Mouse (Mus musculus): ENCODE measurements around the gene Grik4. TPM values are rescaled to one million over a fixed set of nuclear protein-coding genes. Genes with fewer than 3 reads are reported as not detected.

Grik4 gene
- polyA plus RNA-seq, 1 experiment from 2014 or later, result 13.2 TPM

DNA sequence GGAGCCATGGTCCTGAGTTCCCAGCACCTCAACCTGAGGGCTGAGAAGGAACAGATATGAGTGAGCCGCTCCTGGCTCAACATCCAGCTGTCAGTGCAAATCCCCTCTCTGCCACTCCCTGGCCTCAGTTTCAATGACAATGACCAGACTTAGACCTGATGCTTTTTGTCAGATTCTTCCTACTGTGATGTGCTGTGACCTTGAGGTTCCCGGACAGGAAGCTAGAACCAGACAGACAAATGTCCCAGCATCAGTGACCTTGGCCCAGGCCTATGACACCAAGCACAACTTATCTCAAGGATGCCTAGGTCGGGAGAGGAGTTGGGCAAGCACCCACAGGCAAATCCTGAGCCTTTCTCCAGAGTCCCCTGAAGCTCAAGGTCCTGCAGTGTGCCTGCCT lies 86.5 kb downstream of the Grik4 start:
- 93% methylated on average over 3 of the region's 3 CpGs for WGBS
- Histone ChIP-seq H3K27ac (replicated peaks) (no peak overlapping the region), H3K36me3 (no peaks in the 10 kb centered on the region), H3K4me1 (replicated peaks) (no peaks in the 10 kb centered on the region), H3K4me2 (no peak overlapping the region), H3K27me3 (no peaks in the 10 kb centered on the region), H3K9ac (no peak overlapping the region), H3K9me3 (no peaks in the 10 kb centered on the region), H3K4me3 (no peak overlapping the region)
- ATAC-seq (ENCODE audit: low FRiP score, low read depth), result no peak

GRCm38 (mm10) chr9:42853077-42853476 lies 91.2 kb downstream of the Grik4 start:
- no peak for ATAC-seq (ENCODE audit: low FRiP score, low read depth)
- 79% methylated on average over 3 of the region's 3 CpGs for WGBS

DNA sequence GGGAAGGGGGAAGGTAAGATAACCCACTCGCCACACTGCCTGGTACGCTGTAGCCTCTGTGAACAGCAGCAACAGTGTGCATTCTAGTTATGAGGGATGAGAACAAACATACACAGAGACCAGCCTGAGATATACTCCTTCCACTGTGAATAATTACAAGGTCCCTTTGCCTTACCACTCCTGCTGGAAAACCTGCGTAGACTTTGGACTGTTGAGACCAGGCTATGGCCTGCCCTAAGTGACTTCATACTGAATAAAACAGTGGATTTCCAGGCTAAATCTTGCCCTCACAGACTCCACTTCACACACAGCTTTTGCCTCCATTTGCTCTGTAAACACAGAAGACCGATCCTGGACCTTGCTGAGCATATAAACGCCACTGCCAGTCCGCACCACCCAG lies 94.2 kb downstream of the Grik4 start:
- H3K27me3 ChIP-seq, result no peaks in the 10 kb centered on the region
- ATAC-seq (ENCODE audit: low FRiP score, low read depth), result no peak

More at GRCm38 (mm10) chr9:42853077-42853476, 91.2 kb downstream of the Grik4 start:
- H3K4me3 ChIP-seq, result no peak overlapping the region
- no peak overlapping the region for H3K4me2 ChIP-seq
- H3K4me1 ChIP-seq (replicated peaks), result no peaks in the 10 kb centered on the region
- H3K9me3 ChIP-seq, result no peaks in the 10 kb centered on the region
- no peak overlapping the region for H3K27ac ChIP-seq (replicated peaks)
- no peak overlapping the region for H3K9ac ChIP-seq
- no peaks in the 10 kb centered on the region for H3K27me3 ChIP-seq
- no peaks in the 10 kb centered on the region for H3K36me3 ChIP-seq

GRCm38 (mm10) chr9:42848061-42848460 lies 96.2 kb downstream of the Grik4 start:
- Histone ChIP-seq H3K9me3 (no peaks in the 10 kb centered on the region), H3K36me3 (no peaks in the 10 kb centered on the region), H3K4me2 (no peak overlapping the region), H3K4me1 (replicated peaks) (peaks cover 9% of the 10 kb centered on the region; the same call in 1 of the 2 replicates), H3K27me3 (no peaks in the 10 kb centered on the region), H3K9ac (no peak overlapping the region), H3K4me3 (no peak overlapping the region), H3K27ac (replicated peaks) (no peak overlapping the region)
- ATAC-seq (ENCODE audit: low FRiP score, low read depth), result no peak
- WGBS, result 27% methylated on average over 8 of the region's 9 CpGs

More for the DNA sequence above, 94.2 kb downstream of the Grik4 start:
- 90% methylated on average over 6 of the region's 6 CpGs for WGBS
- H3K4me1 ChIP-seq (replicated peaks), result peaks cover 9% of the 10 kb centered on the region; the same call in 1 of the 2 replicates
- H3K9me3 ChIP-seq, result no peaks in the 10 kb centered on the region
- H3K27ac ChIP-seq (replicated peaks), result no peak overlapping the region
- H3K4me3 ChIP-seq, result no peak overlapping the region
- H3K36me3 ChIP-seq, result no peaks in the 10 kb centered on the region
- H3K4me2 ChIP-seq, result no peak overlapping the region
- no peak overlapping the region for H3K9ac ChIP-seq

GRCm38 (mm10) chr9:42846676-42847425 lies 97.4 kb downstream of the Grik4 start:
- Histone ChIP-seq H3K27ac (replicated peaks) (no peak overlapping the region), H3K4me1 (replicated peaks) (peaks cover 9% of the 10 kb centered on the region; the same call in 1 of the 2 replicates), H3K9ac (no peak overlapping the region), H3K36me3 (no peaks in the 10 kb centered on the region), H3K4me2 (no peak overlapping the region), H3K27me3 (no peaks in the 10 kb centered on the region), H3K4me3 (no peak overlapping the region), H3K9me3 (no peaks in the 10 kb centered on the region)
- 83% methylated on average over 10 of the region's 10 CpGs for WGBS
- no peak for ATAC-seq (ENCODE audit: low FRiP score, low read depth)

DNA sequence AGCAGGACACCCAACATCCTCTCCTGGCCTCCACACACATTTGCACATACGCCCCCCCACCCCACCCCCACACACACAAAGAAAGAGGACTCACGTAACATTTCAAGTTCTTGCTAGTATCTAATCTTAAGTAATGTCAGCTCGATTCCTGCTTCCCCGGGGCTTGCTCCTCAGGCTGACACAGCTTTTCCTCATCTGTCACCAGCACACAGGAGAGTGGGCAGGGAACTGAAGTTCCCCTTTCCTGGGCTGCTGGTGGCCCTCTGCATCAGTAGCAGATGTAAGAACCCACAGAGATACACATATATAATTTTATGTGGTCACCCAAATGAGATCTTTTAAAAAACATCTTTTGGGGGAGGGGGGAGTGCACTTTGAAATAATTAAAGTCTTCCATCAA lies 98.2 kb downstream of the Grik4 start:
- H3K4me3 ChIP-seq, result no peak overlapping the region
- no peaks in the 10 kb centered on the region for H3K27me3 ChIP-seq
- H3K4me1 ChIP-seq (replicated peaks), result peaks cover 9% of the 10 kb centered on the region; the same call in 1 of the 2 replicates
- H3K36me3 ChIP-seq, result no peaks in the 10 kb centered on the region
- no peak overlapping the region for H3K9ac ChIP-seq
- no peaks in the 10 kb centered on the region for H3K9me3 ChIP-seq
- ATAC-seq (ENCODE audit: low FRiP score, low read depth), result no peak
- no peak overlapping the region for H3K4me2 ChIP-seq
- 71% methylated on average over 4 of the region's 4 CpGs for WGBS
- no peak overlapping the region for H3K27ac ChIP-seq (replicated peaks)

DNA sequence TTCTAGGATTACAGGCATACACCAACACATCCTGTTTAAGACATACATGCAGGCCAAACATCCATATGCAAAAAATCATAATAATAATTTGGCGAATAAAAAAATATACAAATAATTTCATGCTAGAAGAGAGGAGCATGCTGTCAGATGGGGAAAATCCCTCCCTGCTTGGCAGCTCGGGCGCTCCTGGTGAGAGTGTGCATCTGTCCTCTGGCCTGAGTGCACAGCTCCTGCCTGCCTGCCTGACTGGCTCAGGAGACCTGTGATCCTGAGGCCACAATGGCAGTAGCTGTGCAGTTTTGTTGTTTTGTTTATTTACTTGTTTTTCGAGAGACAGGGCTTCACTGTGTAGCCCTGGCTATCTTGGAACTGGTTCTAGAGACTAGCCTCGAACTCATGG lies 100.0 kb downstream of the Grik4 start:
- Histone ChIP-seq H3K36me3 (no peaks in the 10 kb centered on the region), H3K9me3 (no peaks in the 10 kb centered on the region), H3K27me3 (no peaks in the 10 kb centered on the region), H3K9ac (no peak overlapping the region), H3K27ac (replicated peaks) (no peak overlapping the region), H3K4me3 (no peak overlapping the region), H3K4me1 (replicated peaks) (peaks cover 9% of the 10 kb centered on the region; the same call in 1 of the 2 replicates), H3K4me2 (no peak overlapping the region)
- WGBS, result 90% methylated on average over 5 of the region's 5 CpGs
- no peak for ATAC-seq (ENCODE audit: low FRiP score, low read depth)

DNA sequence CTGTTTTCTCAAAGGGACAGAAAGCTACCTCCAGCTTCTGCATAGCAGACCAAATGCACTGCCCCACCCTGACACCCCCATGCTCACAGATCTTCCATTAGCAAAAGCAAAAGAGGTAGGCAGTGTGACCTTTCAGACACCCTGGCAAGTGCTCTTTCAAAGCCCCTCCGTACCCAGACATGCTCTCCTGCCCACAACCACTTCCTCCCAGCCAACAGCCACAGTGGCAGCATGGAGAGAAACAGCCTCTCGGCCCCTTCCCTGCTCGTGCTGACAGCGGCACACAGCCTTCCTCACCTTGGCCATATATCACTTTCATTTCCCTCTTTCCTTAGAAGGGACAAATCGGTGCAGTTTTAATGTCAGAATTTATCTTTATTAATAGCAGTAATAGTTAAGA lies 106.0 kb downstream of the Grik4 start:
- Histone ChIP-seq H3K27me3 (no peaks in the 10 kb centered on the region), H3K9ac (no peak overlapping the region)
- 72% methylated on average over 5 of the region's 5 CpGs for WGBS

GRCm38 (mm10) chr9:42837498-42837897 lies 106.8 kb downstream of the Grik4 start:
- H3K9me3 ChIP-seq, result no peaks in the 10 kb centered on the region
- no peaks in the 10 kb centered on the region for H3K36me3 ChIP-seq
- no peak overlapping the region for H3K4me3 ChIP-seq
- H3K4me2 ChIP-seq, result no peak overlapping the region
- H3K4me1 ChIP-seq (replicated peaks), result peaks cover 7% of the 10 kb centered on the region; the same call in 1 of the 2 replicates
- WGBS, result 75% methylated on average over 6 of the region's 6 CpGs
- no peaks in the 10 kb centered on the region for H3K27me3 ChIP-seq
- H3K9ac ChIP-seq, result no peak overlapping the region
- no peak overlapping the region for H3K27ac ChIP-seq (replicated peaks)
- no peak for ATAC-seq (ENCODE audit: low FRiP score, low read depth)

More for the DNA sequence above, 106.0 kb downstream of the Grik4 start:
- H3K9me3 ChIP-seq, result no peaks in the 10 kb centered on the region
- no peak overlapping the region for H3K4me2 ChIP-seq
- H3K36me3 ChIP-seq, result no peaks in the 10 kb centered on the region
- H3K27ac ChIP-seq (replicated peaks), result no peak overlapping the region
- ATAC-seq (ENCODE audit: low FRiP score, low read depth), result no peak
- peaks cover 7% of the 10 kb centered on the region; the same call in 1 of the 2 replicates for H3K4me1 ChIP-seq (replicated peaks)
- no peak overlapping the region for H3K4me3 ChIP-seq

GRCm38 (mm10) chr9:42831558-42831957 lies 112.7 kb downstream of the Grik4 start:
- Histone ChIP-seq H3K9me3 (no peaks in the 10 kb centered on the region), H3K9ac (no peak overlapping the region), H3K4me2 (no peak overlapping the region), H3K27ac (replicated peaks) (no peak overlapping the region), H3K4me1 (replicated peaks) (no peaks in the 10 kb centered on the region), H3K36me3 (no peaks in the 10 kb centered on the region), H3K4me3 (no peak overlapping the region), H3K27me3 (no peaks in the 10 kb centered on the region)
- ATAC-seq (ENCODE audit: low FRiP score, low read depth), result no peak
- WGBS, result 75% methylated on average over 6 of the region's 6 CpGs

DNA sequence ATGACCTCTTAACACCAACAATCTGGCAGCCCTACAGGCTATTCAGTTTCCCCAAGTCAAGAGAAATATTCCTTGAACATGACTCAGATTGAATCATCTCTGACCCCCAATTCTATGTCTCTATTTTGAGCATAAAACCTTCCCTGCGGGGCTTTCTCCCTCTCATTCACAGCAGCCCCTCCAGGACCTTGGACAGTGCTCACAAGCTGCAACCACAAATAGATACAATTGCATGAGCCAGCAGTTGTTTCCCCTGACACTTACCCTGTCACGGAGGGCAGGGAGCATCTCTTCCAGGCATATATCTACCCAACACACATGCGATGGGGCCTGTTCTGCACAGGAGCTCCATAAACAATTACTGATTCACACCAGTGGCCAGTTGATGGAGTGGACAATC lies 125.0 kb downstream of the Grik4 start:
- 45% methylated on average over 3 of the region's 3 CpGs for WGBS
- peaks cover 7% of the 10 kb centered on the region; the same call in 1 of the 2 replicates for H3K4me1 ChIP-seq (replicated peaks)
- no peaks in the 10 kb centered on the region for H3K9me3 ChIP-seq
- H3K9ac ChIP-seq, result no peak overlapping the region
- no peaks in the 10 kb centered on the region for H3K36me3 ChIP-seq
- H3K4me3 ChIP-seq, result no peak overlapping the region
- no peak overlapping the region for H3K27ac ChIP-seq (replicated peaks)
- no peak for ATAC-seq (ENCODE audit: low FRiP score, low read depth)
- H3K4me2 ChIP-seq, result no peak overlapping the region
- no peaks in the 10 kb centered on the region for H3K27me3 ChIP-seq

GRCm38 (mm10) chr9:42816815-42817214 lies 127.5 kb downstream of the Grik4 start:
- H3K36me3 ChIP-seq, result no peaks in the 10 kb centered on the region
- H3K27ac ChIP-seq (replicated peaks), result no peak overlapping the region
- H3K27me3 ChIP-seq, result no peaks in the 10 kb centered on the region
- no peak overlapping the region for H3K4me3 ChIP-seq
- peaks cover 7% of the 10 kb centered on the region; the same call in 1 of the 2 replicates for H3K4me1 ChIP-seq (replicated peaks)
- H3K9me3 ChIP-seq, result no peaks in the 10 kb centered on the region
- no peak for ATAC-seq (ENCODE audit: low FRiP score, low read depth)
- H3K4me2 ChIP-seq, result no peak overlapping the region
- WGBS, result 70% methylated on average over 1 of the region's 1 CpGs
- H3K9ac ChIP-seq, result no peak overlapping the region
